Mouse (Mus musculus) forebrain, embryonic 16.5 days (tissue): Measurements from ENCODE around the gene Nt5dc2. TPM values are rescaled to one million over a fixed set of nuclear protein-coding genes. Genes with fewer than 3 reads are reported as not detected.

ENCODE experiments used
- ATAC-seq: fragments of 200-750 bp; cut with Nextera tagmentation; 2 replicates; pipeline ENCODE4 v1.8.0; 2017; ENCODE audit warnings: mild to moderate bottlenecking, moderate library complexity
- H3K27ac ChIP-seq: fragments of 300-500 bp; sonication (generic); 2 replicates; pipeline ENCODE4 v1.5.1; 2014; ENCODE audit warnings: low read length, control low read depth
- H3K27me3 ChIP-seq: fragments of 300-500 bp; sonication (generic); replicated peaks from 2 replicates; pipeline ENCODE4 v1.6.1; 2014; ENCODE audit warnings: low read length; ENCODE audit not compliant: control insufficient read depth, insufficient read depth
- H3K36me3 ChIP-seq: fragments of 300-500 bp; sonication (generic); 2 replicates; pipeline ENCODE4 v1.6.1; 2014; ENCODE audit not compliant: control insufficient read depth, insufficient read depth
- H3K4me1 ChIP-seq: fragments of 300-500 bp; sonication (generic); replicated peaks from 2 replicates; pipeline ENCODE4 v1.6.1; 2014; ENCODE audit warnings: low read length; ENCODE audit not compliant: control insufficient read depth, insufficient read depth
- H3K4me2 ChIP-seq: fragments of 300-500 bp; sonication (generic); 2 replicates; pipeline ENCODE4 v1.6.1; 2014; ENCODE audit warnings: mild to moderate bottlenecking, low read length, control low read depth
- H3K4me3 ChIP-seq: fragments of 300-500 bp; sonication (generic); replicated peaks from 2 replicates; pipeline ENCODE4 v1.5.1; 2014; ENCODE audit warnings: mild to moderate bottlenecking, low read length, control low read depth
- H3K9ac ChIP-seq: fragments of 300-500 bp; sonication (generic); replicated peaks from 2 replicates; pipeline ENCODE4 v1.6.1; 2014; ENCODE audit warnings: low read depth, low read length, control low read depth
- H3K9me3 ChIP-seq: fragments of 300-500 bp; sonication (generic); 2 replicates; pipeline ENCODE4 v1.6.1; 2016; ENCODE audit warnings: low read length; ENCODE audit not compliant: control insufficient read depth
- WGBS: fragments of 180-500 bp; shearing (Covaris S2); extraction: QIAGEN DNeasy Blood & Tissue Kit; methylation state at CpG from one replicate; pipeline ENCODE4 v1.1.7; 2014; 5-methylcytosine and 5-hydroxymethylcytosine counted together
- polyA plus RNA-seq: library from polyadenylated mRNA; unstranded; fragments of >200 nt; fragmentation: Nextera tagmentation; extraction: Ambion mirVana; gene quantifications from 2 replicates; pipeline ENCODE4 v1.2.1, GENCODE M21; 2015

Gene Nt5dc2
- polyA plus RNA-seq, 1 experiment from 2014 or later = 146 TPM

- H3K4me3 ChIP-seq = no peak overlapping the region
Measured at GRCm38 (mm10) chr14:31164067-31164466, 33.2 kb downstream of the Nt5dc2 start.

GRCm38 (mm10) chr14:31165010-31165409 is 34.2 kb downstream of the Nt5dc2 start:
- Histone ChIP-seq H3K4me2 (no peak overlapping the region), H3K9ac (no peak overlapping the region), H3K36me3 (peaks cover 2% of the 10 kb centered on the region; the same call in 1 of the 2 replicates), H3K4me1 (peaks cover 9% of the 10 kb centered on the region), H3K9me3 (no peaks in the 10 kb centered on the region), H3K27me3 (no peaks in the 10 kb centered on the region), H3K27ac (no peak overlapping the region), H3K4me3 (no peak overlapping the region)
- no peak for ATAC-seq
- 64% methylated on average over 2 of the region's 2 CpGs for WGBS

More at GRCm38 (mm10) chr14:31164067-31164466, 33.2 kb downstream of the Nt5dc2 start:
- H3K4me2 ChIP-seq = no peak overlapping the region
- ATAC-seq = peak; percentile 46; the same call in 1 of the 2 replicates
- 67% methylated on average over 8 of the region's 8 CpGs for WGBS
- peaks cover 9% of the 10 kb centered on the region for H3K4me1 ChIP-seq
- H3K27me3 ChIP-seq = no peaks in the 10 kb centered on the region
- no peaks in the 10 kb centered on the region for H3K36me3 ChIP-seq
- H3K27ac ChIP-seq = no peak overlapping the region
- no peak overlapping the region for H3K9ac ChIP-seq
- H3K9me3 ChIP-seq = no peaks in the 10 kb centered on the region

GRCm38 (mm10) chr14:31165458-31165857 is 34.6 kb downstream of the Nt5dc2 start:
- 49% methylated on average over 7 of the region's 7 CpGs for WGBS
- H3K9ac ChIP-seq = no peak overlapping the region
- no peaks in the 10 kb centered on the region for H3K9me3 ChIP-seq
- no peak for ATAC-seq
- H3K27ac ChIP-seq = no peak overlapping the region
- H3K4me1 ChIP-seq = peaks cover 9% of the 10 kb centered on the region
- H3K4me2 ChIP-seq = no peak overlapping the region
- H3K27me3 ChIP-seq = no peaks in the 10 kb centered on the region
- peaks cover 4% of the 10 kb centered on the region for H3K36me3 ChIP-seq
- no peak overlapping the region for H3K4me3 ChIP-seq

- ATAC-seq = no peak
- no peak overlapping the region for H3K27ac ChIP-seq
- H3K36me3 ChIP-seq = peaks cover 11% of the 10 kb centered on the region
- no peaks in the 10 kb centered on the region for H3K27me3 ChIP-seq
- H3K9ac ChIP-seq = no peak overlapping the region
- no peak overlapping the region for H3K4me2 ChIP-seq
- peaks cover 9% of the 10 kb centered on the region for H3K4me1 ChIP-seq
- H3K4me3 ChIP-seq = no peak overlapping the region
- 73% methylated on average over 10 of the region's 10 CpGs for WGBS
- no peaks in the 10 kb centered on the region for H3K9me3 ChIP-seq
Measured at GRCm38 (mm10) chr14:31165991-31166630, 35.3 kb downstream of the Nt5dc2 start.

GRCm38 (mm10) chr14:31166827-31167226 is 36.0 kb downstream of the Nt5dc2 start:
- Histone ChIP-seq H3K27me3 (no peaks in the 10 kb centered on the region), H3K4me3 (no peak overlapping the region), H3K9ac (no peak overlapping the region), H3K9me3 (no peaks in the 10 kb centered on the region), H3K27ac (no peak overlapping the region), H3K36me3 (peaks cover 18% of the 10 kb centered on the region), H3K4me1 (peaks cover 9% of the 10 kb centered on the region), H3K4me2 (no peak overlapping the region)
- ATAC-seq = no peak
- WGBS = 45% methylated on average over 9 of the region's 9 CpGs

GRCm38 (mm10) chr14:31168425-31168824 is 37.6 kb downstream of the Nt5dc2 start, which contains the start of gene Stab1:
Gene Stab1 (minus strand): TSS chr14:31168641.
- ATAC-seq = no peak
- H3K9ac ChIP-seq = no peak within 1 kb of the TSS
- no peak within 1 kb of the TSS for H3K4me2 ChIP-seq
- peaks cover 32% of the 10 kb centered on the region for H3K36me3 ChIP-seq
- H3K9me3 ChIP-seq = no peaks in the 10 kb centered on the region
- H3K4me1 ChIP-seq = peaks cover 9% of the 10 kb centered on the region
- H3K4me3 ChIP-seq = no peak within 1 kb of the TSS
- WGBS = 61% methylated on average over 10 of the region's 10 CpGs
- no peak within 1 kb of the TSS; the same call in 1 of the 2 replicates for H3K27ac ChIP-seq
- H3K27me3 ChIP-seq = no peaks in the 10 kb centered on the region

GRCm38 (mm10) chr14:31169508-31169907 is 38.7 kb downstream of the Nt5dc2 start:
- Histone ChIP-seq H3K9me3 (no peaks in the 10 kb centered on the region), H3K4me1 (peaks cover 9% of the 10 kb centered on the region), H3K4me2 (no peak overlapping the region), H3K27me3 (no peaks in the 10 kb centered on the region), H3K4me3 (no peak overlapping the region), H3K36me3 (peaks cover 40% of the 10 kb centered on the region), H3K9ac (no peak overlapping the region), H3K27ac (no peak overlapping the region)
- no peak for ATAC-seq
- 79% methylated on average over 6 of the region's 6 CpGs for WGBS

GRCm38 (mm10) chr14:31170963-31171362 is 40.1 kb downstream of the Nt5dc2 start:
- H3K4me1 ChIP-seq = peaks cover 4% of the 10 kb centered on the region
- no peak overlapping the region for H3K4me3 ChIP-seq
- H3K27ac ChIP-seq = peak overlapping the region; percentile 24; the same call in 1 of the 2 replicates
- H3K9ac ChIP-seq = no peak overlapping the region
- peaks cover 47% of the 10 kb centered on the region for H3K36me3 ChIP-seq
- no peak for ATAC-seq
- H3K4me2 ChIP-seq = no peak overlapping the region
- H3K27me3 ChIP-seq = no peaks in the 10 kb centered on the region
- WGBS = 84% methylated on average over 13 of the region's 13 CpGs
- no peaks in the 10 kb centered on the region for H3K9me3 ChIP-seq

GRCm38 (mm10) chr14:31171386-31171785 is 40.5 kb downstream of the Nt5dc2 start:
- peaks cover 52% of the 10 kb centered on the region for H3K36me3 ChIP-seq
- peaks cover 4% of the 10 kb centered on the region for H3K4me1 ChIP-seq
- 76% methylated on average over 11 of the region's 11 CpGs for WGBS
- no peaks in the 10 kb centered on the region for H3K9me3 ChIP-seq
- no peak overlapping the region for H3K9ac ChIP-seq
- peak overlapping the region; percentile 24; the same call in 1 of the 2 replicates for H3K27ac ChIP-seq
- H3K27me3 ChIP-seq = no peaks in the 10 kb centered on the region
- ATAC-seq = 0 out of 2 replicates have a peak, but pooled peaks have one; percentile 5
- H3K4me3 ChIP-seq = no peak overlapping the region
- H3K4me2 ChIP-seq = no peak overlapping the region
